Mouse (Mus musculus): Measurements from ENCODE around the gene Krtap19-3.

Gene Krtap19-3

GRCm38 (mm10) chr16:88877938-88878337 is at the start of gene Krtap19-3:
TSS of gene Krtap19-3 (minus strand) at chr16:88878038.
- no peaks in the 10 kb centered on the region for H3K36me3 ChIP-seq (ENCODE audit: control insufficient read depth, insufficient read depth, low read length, poor library complexity, severe bottlenecking)
- no peak for DNase-seq (ENCODE audit: low read depth, low spot score)
- no peaks in the 10 kb centered on the region for H3K27me3 ChIP-seq (ENCODE audit: control insufficient read depth, insufficient read depth, low read length, poor library complexity, severe bottlenecking)

- no peaks in the 10 kb centered on the region for H3K27me3 ChIP-seq (ENCODE audit: control insufficient read depth, insufficient read depth, low read length, poor library complexity, severe bottlenecking)
- no peak for DNase-seq (ENCODE audit: low read depth, low spot score)
- no peaks in the 10 kb centered on the region for H3K36me3 ChIP-seq (ENCODE audit: control insufficient read depth, insufficient read depth, low read length, poor library complexity, severe bottlenecking)
Measured at GRCm38 (mm10) chr16:88896357-88896756, 18.5 kb upstream of the Krtap19-3 start, which contains the start of gene Krtap19-5. TSS of gene Krtap19-5 (minus strand) at chr16:88896457.

GRCm38 (mm10) chr16:88886870-88887269 is 9.0 kb upstream of the Krtap19-3 start:
- Histone ChIP-seq H3K36me3 (ENCODE audit: control insufficient read depth, insufficient read depth, low read length, poor library complexity, severe bottlenecking) (no peaks in the 10 kb centered on the region), H3K27me3 (ENCODE audit: control insufficient read depth, insufficient read depth, low read length, poor library complexity, severe bottlenecking) (no peaks in the 10 kb centered on the region)
- no peak for DNase-seq (ENCODE audit: low read depth, low spot score)

- no peak for DNase-seq (ENCODE audit: low read depth, low spot score)
Measured at GRCm38 (mm10) chr16:88884989-88885388, 7.2 kb upstream of the Krtap19-3 start, which contains the start of gene Krtap19-4. TSS of gene Krtap19-4 (minus strand) at chr16:88885089.

GRCm38 (mm10) chr16:88874169-88874568 is 3.7 kb downstream of the Krtap19-3 start, which contains the start of gene Krtap19-2:
TSS of gene Krtap19-2 (minus strand) at chr16:88874269.
- no peaks in the 10 kb centered on the region for H3K27me3 ChIP-seq (ENCODE audit: control insufficient read depth, insufficient read depth, low read length, poor library complexity, severe bottlenecking)
- no peak for DNase-seq (ENCODE audit: low read depth, low spot score)
- H3K36me3 ChIP-seq (ENCODE audit: control insufficient read depth, insufficient read depth, low read length, poor library complexity, severe bottlenecking), result no peaks in the 10 kb centered on the region

More at GRCm38 (mm10) chr16:88884989-88885388, 7.2 kb upstream of the Krtap19-3 start, which contains the start of gene Krtap19-4:
- H3K36me3 ChIP-seq (ENCODE audit: control insufficient read depth, insufficient read depth, low read length, poor library complexity, severe bottlenecking), result no peaks in the 10 kb centered on the region
- no peaks in the 10 kb centered on the region for H3K27me3 ChIP-seq (ENCODE audit: control insufficient read depth, insufficient read depth, low read length, poor library complexity, severe bottlenecking)

- Histone ChIP-seq H3K27me3 (ENCODE audit: control insufficient read depth, insufficient read depth, low read length, poor library complexity, severe bottlenecking) (no peaks in the 10 kb centered on the region), H3K36me3 (ENCODE audit: control insufficient read depth, insufficient read depth, low read length, poor library complexity, severe bottlenecking) (no peaks in the 10 kb centered on the region)
- DNase-seq (ENCODE audit: low read depth, low spot score), result no peak
Measured at GRCm38 (mm10) chr16:88869311-88869710, 8.5 kb downstream of the Krtap19-3 start, which contains the start of gene Krtap19-1. TSS of gene Krtap19-1 (minus strand) at chr16:88869411.

- no peaks in the 10 kb centered on the region for H3K27me3 ChIP-seq (ENCODE audit: control insufficient read depth, insufficient read depth, low read length, poor library complexity, severe bottlenecking)
- no peak for DNase-seq (ENCODE audit: low read depth, low spot score)
Measured at GRCm38 (mm10) chr16:88864887-88865407, 12.9 kb downstream of the Krtap19-3 start.

GRCm38 (mm10) chr16:88851450-88851849 is 26.4 kb downstream of the Krtap19-3 start:
- DNase-seq (ENCODE audit: low read depth, low spot score), result peak; percentile 20
- no peaks in the 10 kb centered on the region for H3K27me3 ChIP-seq (ENCODE audit: control insufficient read depth, insufficient read depth, low read length, poor library complexity, severe bottlenecking)
- H3K36me3 ChIP-seq (ENCODE audit: control insufficient read depth, insufficient read depth, low read length, poor library complexity, severe bottlenecking), result no peaks in the 10 kb centered on the region

More at GRCm38 (mm10) chr16:88864887-88865407, 12.9 kb downstream of the Krtap19-3 start:
- no peaks in the 10 kb centered on the region for H3K36me3 ChIP-seq (ENCODE audit: control insufficient read depth, insufficient read depth, low read length, poor library complexity, severe bottlenecking)

GRCm38 (mm10) chr16:88848558-88848957 is 29.3 kb downstream of the Krtap19-3 start:
- no peak for DNase-seq (ENCODE audit: low read depth, low spot score)
- Histone ChIP-seq H3K27me3 (ENCODE audit: control insufficient read depth, insufficient read depth, low read length, poor library complexity, severe bottlenecking) (no peaks in the 10 kb centered on the region), H3K36me3 (ENCODE audit: control insufficient read depth, insufficient read depth, low read length, poor library complexity, severe bottlenecking) (no peaks in the 10 kb centered on the region)

- no peak for DNase-seq (ENCODE audit: low read depth, low spot score)
- no peaks in the 10 kb centered on the region for H3K36me3 ChIP-seq (ENCODE audit: control insufficient read depth, insufficient read depth, low read length, poor library complexity, severe bottlenecking)
Measured at GRCm38 (mm10) chr16:88847363-88847762, 30.5 kb downstream of the Krtap19-3 start.

More at GRCm38 (mm10) chr16:88847363-88847762, 30.5 kb downstream of the Krtap19-3 start:
- H3K27me3 ChIP-seq (ENCODE audit: control insufficient read depth, insufficient read depth, low read length, poor library complexity, severe bottlenecking), result no peaks in the 10 kb centered on the region
